Mouse (Mus musculus): ENCODE measurements around the gene Flt3l.

GRCm38 (mm10) chr7:45176356-45176755 is 40.1 kb upstream of the Flt3l start:
- no peak for TF ChIP-seq CTCF (IDR thresholded peaks at IDR 0.05; ENCODE audit: borderline replicate concordance, insufficient read depth, low read length)
- no peak for TF ChIP-seq POLR2A (IDR thresholded peaks at IDR 0.05; ENCODE audit: low read depth, low read length)
